Comparison of ENCODE assay signal across 23 mouse cellular contexts in the genomic region with DNA sequence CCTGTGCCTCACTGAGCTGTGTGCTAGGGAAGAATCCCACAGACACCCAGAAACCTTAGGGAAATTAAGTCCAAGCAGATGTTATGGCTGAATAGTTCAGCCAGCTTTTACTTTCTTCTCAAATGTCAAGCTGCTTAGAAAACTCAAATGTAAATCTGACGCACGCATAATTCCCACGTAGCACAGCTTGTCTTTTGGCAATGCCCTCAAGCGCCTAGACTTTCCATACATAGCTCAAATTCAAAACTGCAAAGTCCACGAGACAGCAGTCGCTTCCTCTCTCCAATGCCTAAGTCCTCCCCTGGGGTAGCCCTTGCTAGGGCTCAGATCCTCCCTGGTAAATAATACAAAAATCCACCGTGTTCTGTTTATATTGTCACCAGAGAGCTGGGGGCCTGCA.
"Had no signal": no experiment of that assay in that cellular context is flagged by ENCODE, and none has a peak within 500 bp of the region (broad histone marks: within the 10 kb centered on the region; RNA-seq: fewer than 3 reads in every experiment).

No protein-coding gene starts in this region.

- ATAC-seq: liver, embryonic 12.5 days; midbrain, embryonic 15.5 days had no signal

- H3K9ac ChIP-seq: kidney, embryonic 15.5 days; limb, embryonic 12.5 days; liver, embryonic 12.5 days; liver, embryonic 15.5 days; lung, embryonic 15.5 days; midbrain, embryonic 15.5 days; neural tube, embryonic 13.5 days; stomach, embryonic 15.5 days had no signal

- H3K9me3 ChIP-seq: kidney, embryonic 15.5 days; limb, embryonic 12.5 days; liver, embryonic 12.5 days; liver, embryonic 15.5 days; lung, embryonic 15.5 days; midbrain, embryonic 10.5 days; midbrain, embryonic 15.5 days; neural tube, embryonic 13.5 days; stomach, embryonic 15.5 days had no signal

- H3K27me3 ChIP-seq: kidney, embryonic 15.5 days; limb, embryonic 12.5 days; liver, embryonic 12.5 days; liver, embryonic 15.5 days; lung, embryonic 15.5 days; midbrain, embryonic 15.5 days; neural tube, embryonic 13.5 days; stomach, embryonic 15.5 days had no signal

- DNase-seq: kidney, adult 8-10 months; kidney, postnatal 10 days; kidney, postnatal 36 days; layer of hippocampus, postnatal 36 days; liver; lung, adult 18-20 months; lung, postnatal 10 days; lung, postnatal 36 days; retina, postnatal 1 day; right cerebral cortex, postnatal 25 days; spleen, adult 18-20 months; thymus, postnatal 25 days had no signal

- H3K4me1 ChIP-seq: kidney, embryonic 15.5 days; limb, embryonic 12.5 days; liver, embryonic 12.5 days; liver, embryonic 15.5 days; lung, embryonic 15.5 days; midbrain, embryonic 10.5 days; neural tube, embryonic 13.5 days; stomach, embryonic 15.5 days had no signal

- H3K4me3 ChIP-seq: kidney, embryonic 15.5 days; left cerebral cortex, adult 2 months; limb, embryonic 12.5 days; liver, embryonic 12.5 days; liver, embryonic 15.5 days; lung, embryonic 15.5 days; megakaryocyte, embryonic 14.5 days; midbrain, embryonic 10.5 days; midbrain, embryonic 15.5 days; neural tube, embryonic 13.5 days; stomach, embryonic 15.5 days had no signal

- H3K4me2 ChIP-seq: kidney, embryonic 15.5 days; limb, embryonic 12.5 days; liver, embryonic 12.5 days; liver, embryonic 15.5 days; lung, embryonic 15.5 days; midbrain, embryonic 15.5 days; neural tube, embryonic 13.5 days; stomach, embryonic 15.5 days had no signal

- H3K27ac ChIP-seq: kidney, embryonic 15.5 days; left cerebral cortex, adult 2 months; limb, embryonic 12.5 days; liver, embryonic 12.5 days; liver, embryonic 15.5 days; lung, embryonic 15.5 days; midbrain, embryonic 10.5 days; midbrain, embryonic 15.5 days; neural tube, embryonic 13.5 days; stomach, embryonic 15.5 days had no signal

- H3K36me3 ChIP-seq: kidney, embryonic 15.5 days; limb, embryonic 12.5 days; liver, embryonic 12.5 days; liver, embryonic 15.5 days; lung, embryonic 15.5 days; midbrain, embryonic 10.5 days; midbrain, embryonic 15.5 days; neural tube, embryonic 13.5 days; stomach, embryonic 15.5 days had no signal
